Mouse (Mus musculus): ENCODE results near the gene Adamts3.

GRCm38 (mm10) chr5:89674066-89674848, 208.9 kb downstream of the Adamts3 start:
- TF ChIP-seq POLR2A (IDR thresholded peaks at IDR 0.05; ENCODE audit: control insufficient read depth in 1 of 2, insufficient read depth in 1 of 2, low read depth in 1 of 2, low read length in 2 of 2, poor library complexity in 1 of 2), result no peak
- peak; percentile 16 to 44 (median 35); a peak in 4 of 6 replicates for TF ChIP-seq CTCF (IDR thresholded peaks at IDR 0.05 in 2 of 3, conservative IDR thresholded peaks at IDR 0.05 in 1 of 3; ENCODE audit: control insufficient read depth in 1 of 3, insufficient read depth in 1 of 3, low read depth in 2 of 3, low read length in 3 of 3, poor library complexity in 1 of 3, severe bottlenecking in 1 of 3)
- TF ChIP-seq JUND (IDR thresholded peaks at IDR 0.05; ENCODE audit: low read depth, low read length), result no peak
- no peak for TF ChIP-seq MXI1 (IDR thresholded peaks at IDR 0.05; ENCODE audit: low read depth, low read length)
- no peak for TF ChIP-seq POLR2AphosphoS5 (IDR thresholded peaks at IDR 0.05; ENCODE audit: borderline replicate concordance, low read depth, low read length)
- no peak for TF ChIP-seq TCF12 (IDR thresholded peaks at IDR 0.05; ENCODE audit: low read depth, low read length)
- no peak for TF ChIP-seq GATA1 (IDR thresholded peaks at IDR 0.05; ENCODE audit: low read depth, low read length)
- TF ChIP-seq MAZ (IDR thresholded peaks at IDR 0.05; ENCODE audit: low read depth, low read length), result no peak
- TF ChIP-seq NRF1 (IDR thresholded peaks at IDR 0.05; ENCODE audit: insufficient read depth, low read depth, low read length, poor library complexity, severe bottlenecking), result no peak
- TF ChIP-seq ETS1 (IDR thresholded peaks at IDR 0.05; ENCODE audit: low read depth, low read length), result no peak
- no peak for TF ChIP-seq TAL1 (IDR thresholded peaks at IDR 0.05; ENCODE audit: low read length)
- no peak for TF ChIP-seq MAFK (IDR thresholded peaks at IDR 0.05; ENCODE audit: borderline replicate concordance, low read depth, low read length)
- TF ChIP-seq USF2 (IDR thresholded peaks at IDR 0.05; ENCODE audit: borderline replicate concordance in 1 of 2, insufficient read depth in 1 of 2, low read depth in 1 of 2, low read length in 2 of 2), result no peak

All from MEL (cell line).